Mouse (Mus musculus) hindbrain, embryonic 14.5 days (tissue): ENCODE measurements around the gene Nsmce4a. TPM values are rescaled to one million over a fixed set of nuclear protein-coding genes. Genes with fewer than 3 reads are reported as not detected.
"Not testable (repeated sequence)": the region's sequence is repeated elsewhere in the genome, so short reads cannot be mapped to it uniquely, and the experiment has no call there.

ENCODE experiments used
- ATAC-seq: fragments of 200-750 bp; cut with Nextera tagmentation; 2 replicates; pipeline ENCODE4 v1.8.0; 2017; ENCODE audit warnings: moderate number of reproducible peaks, mild to moderate bottlenecking, moderate TSS enrichment, moderate library complexity; ENCODE audit not compliant: low FRiP score
- DNase-seq: peaks from one replicate; pipeline ENCODE4 v3.0.0-alpha.2; 2015; ENCODE audit warnings: low spot score
- H3K27ac ChIP-seq: fragments of 300-500 bp; sonication (generic); 2 replicates; pipeline ENCODE4 v1.5.1; 2014; ENCODE audit warnings: mild to moderate bottlenecking, moderate library complexity
- H3K27me3 ChIP-seq: fragments of 300-500 bp; sonication (generic); 2 replicates; pipeline ENCODE4 v1.6.1; 2014; ENCODE audit warnings: mild to moderate bottlenecking, low read length, mixed read lengths; ENCODE audit not compliant: control insufficient read depth, insufficient read depth
- H3K36me3 ChIP-seq: fragments of 300-500 bp; sonication (generic); replicated peaks from 2 replicates; pipeline ENCODE4 v1.6.1; 2014; ENCODE audit not compliant: control insufficient read depth, insufficient read depth
- H3K4me1 ChIP-seq: fragments of 300-500 bp; sonication (generic); replicated peaks from 2 replicates; pipeline ENCODE4 v1.6.1; 2014; ENCODE audit warnings: antibody characterized with exemption, low read length, mixed read lengths; ENCODE audit not compliant: control insufficient read depth, insufficient read depth
- H3K4me2 ChIP-seq: fragments of 300-500 bp; sonication (generic); replicated peaks from 2 replicates; pipeline ENCODE4 v1.6.1; 2014; ENCODE audit warnings: mild to moderate bottlenecking, moderate library complexity
- H3K4me3 ChIP-seq: fragments of 300-500 bp; sonication (generic); replicated peaks from 2 replicates; pipeline ENCODE4 v1.5.1; 2014; ENCODE audit warnings: mild to moderate bottlenecking, low read length
- H3K9ac ChIP-seq: fragments of 300-500 bp; sonication (generic); 2 replicates; pipeline ENCODE4 v1.6.1; 2014
- H3K9me3 ChIP-seq: fragments of 300-500 bp; sonication (generic); 2 replicates; pipeline ENCODE4 v1.6.1; 2016; ENCODE audit warnings: low read length; ENCODE audit not compliant: control insufficient read depth
- WGBS: fragments of 180-500 bp; shearing (Covaris S2); extraction: QIAGEN DNeasy Blood & Tissue Kit; methylation state at CpG from one replicate; pipeline ENCODE4 v1.1.7; 2014; 5-methylcytosine and 5-hydroxymethylcytosine counted together
- polyA plus RNA-seq: library from polyadenylated mRNA; unstranded; fragments of >200 nt; fragmentation: Nextera tagmentation; extraction: Ambion mirVana; gene quantifications from 2 replicates; pipeline ENCODE4 v1.2.1, GENCODE M21; 2014

The Nsmce4a gene
- polyA plus RNA-seq, 1 experiment from 2014 or later: 96.7 TPM

DNA sequence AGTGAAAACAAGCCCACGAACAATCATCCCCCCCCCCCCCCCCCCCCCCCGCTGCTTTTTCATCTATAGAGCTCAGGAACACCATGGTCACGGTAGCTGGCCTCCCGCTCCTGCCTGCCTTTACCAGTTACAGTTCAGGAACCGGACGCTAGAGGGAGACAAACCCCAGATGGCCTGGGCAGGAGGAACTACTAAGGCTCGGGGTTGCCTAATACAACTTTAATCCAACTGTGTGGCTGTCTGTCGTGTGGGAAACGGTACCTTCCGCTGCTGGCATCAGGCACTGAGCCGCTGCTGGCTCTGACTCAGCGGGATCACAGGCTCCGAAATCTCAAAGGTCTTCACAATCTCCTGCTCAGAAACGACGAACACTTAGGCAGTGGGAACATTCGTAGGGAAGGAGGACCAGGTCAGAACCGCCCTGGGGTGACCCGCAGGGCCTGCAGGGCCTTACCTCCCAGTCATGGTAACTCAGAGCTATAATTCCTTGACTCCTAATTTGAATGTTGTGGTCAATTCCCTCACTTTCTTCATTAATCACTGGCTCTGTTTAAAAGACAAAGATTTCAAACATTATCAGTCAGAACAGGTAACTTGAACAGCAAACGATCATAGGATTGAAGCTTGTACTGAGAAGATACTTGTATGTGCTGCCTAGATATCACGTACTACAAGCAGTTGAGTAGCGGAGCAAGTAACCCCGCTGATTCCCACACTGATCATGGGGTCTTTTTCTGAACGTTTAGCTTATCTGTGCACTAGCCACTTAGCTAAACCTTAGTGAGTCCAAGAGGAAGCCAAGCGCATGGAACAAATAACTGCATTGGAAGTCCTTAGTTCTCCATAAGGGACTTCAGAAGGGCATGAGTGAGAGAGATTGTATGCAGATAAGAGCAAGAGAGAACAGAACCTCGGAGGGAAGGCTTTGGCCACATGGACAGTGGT, 39.3 kb downstream of the Nsmce4a start:
- no peak overlapping the region for H3K27ac ChIP-seq
- H3K4me1 ChIP-seq: no peaks in the 10 kb centered on the region
- peaks cover 70% of the 10 kb centered on the region for H3K36me3 ChIP-seq
- no peak overlapping the region for H3K4me2 ChIP-seq
- ATAC-seq: peak; percentile 40; the same call in 1 of the 2 replicates
- peak; percentile 91 for DNase-seq
- no peaks in the 10 kb centered on the region for H3K27me3 ChIP-seq
- 47% methylated on average over 25 of the region's 25 CpGs for WGBS
- no peak overlapping the region for H3K9ac ChIP-seq
- no peaks in the 10 kb centered on the region for H3K9me3 ChIP-seq
- H3K4me3 ChIP-seq: no peak overlapping the region

DNA sequence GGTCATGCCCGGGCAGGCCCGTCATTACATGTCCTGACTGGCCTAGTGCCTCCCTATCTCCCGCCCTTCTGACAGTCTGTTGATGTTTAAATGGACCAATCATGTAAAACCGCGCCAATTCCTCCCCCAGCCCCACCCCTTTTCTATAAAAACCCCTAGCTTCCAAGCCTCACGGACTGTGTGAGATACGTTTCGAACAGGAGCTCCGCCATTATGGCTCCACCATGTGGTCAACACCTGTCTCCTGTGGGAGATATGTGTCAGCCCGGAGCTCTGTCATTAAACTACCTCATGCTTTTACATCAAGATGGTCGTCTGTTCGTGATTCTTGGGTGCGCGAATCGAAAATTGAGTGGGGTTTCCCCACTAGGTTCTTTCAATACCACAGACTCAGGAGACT, 41.8 kb downstream of the Nsmce4a start:
- H3K4me1 ChIP-seq, H3K27me3 ChIP-seq, H3K4me3 ChIP-seq, H3K27ac ChIP-seq, H3K4me2 ChIP-seq, ATAC-seq, H3K9ac ChIP-seq, H3K9me3 ChIP-seq, DNase-seq: not testable (repeated sequence)
- peaks cover 46% of the 10 kb centered on the region for H3K36me3 ChIP-seq
- WGBS: 96% methylated on average over 14 of the region's 15 CpGs

DNA sequence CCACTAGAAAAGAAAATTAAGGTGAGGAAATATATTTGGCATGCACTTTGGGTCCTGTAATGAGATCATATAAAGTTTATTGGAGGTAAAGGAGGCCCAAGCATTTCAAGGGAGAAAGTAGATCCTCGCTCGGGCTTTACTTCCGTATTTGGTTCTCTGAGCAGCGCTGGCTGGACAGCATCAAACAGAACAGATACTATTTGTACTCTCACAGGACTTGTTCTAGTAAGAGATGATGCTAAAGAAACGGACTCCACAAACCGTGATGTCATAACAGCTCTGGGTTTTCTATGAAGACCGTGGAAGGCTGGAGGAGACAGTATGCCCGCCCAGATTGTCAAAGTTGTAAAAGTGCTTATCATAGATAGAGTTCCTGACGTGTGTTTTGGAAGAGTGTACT, 45.6 kb downstream of the Nsmce4a start:
- ATAC-seq: no peak
- no peaks in the 10 kb centered on the region for H3K9me3 ChIP-seq
- no peak overlapping the region for H3K4me3 ChIP-seq
- H3K9ac ChIP-seq: no peak overlapping the region
- peaks cover 23% of the 10 kb centered on the region for H3K36me3 ChIP-seq
- WGBS: 88% methylated on average over 9 of the region's 9 CpGs
- H3K27ac ChIP-seq: no peak overlapping the region
- H3K4me1 ChIP-seq: no peaks in the 10 kb centered on the region
- H3K27me3 ChIP-seq: no peaks in the 10 kb centered on the region
- no peak for DNase-seq
- no peak overlapping the region for H3K4me2 ChIP-seq

DNA sequence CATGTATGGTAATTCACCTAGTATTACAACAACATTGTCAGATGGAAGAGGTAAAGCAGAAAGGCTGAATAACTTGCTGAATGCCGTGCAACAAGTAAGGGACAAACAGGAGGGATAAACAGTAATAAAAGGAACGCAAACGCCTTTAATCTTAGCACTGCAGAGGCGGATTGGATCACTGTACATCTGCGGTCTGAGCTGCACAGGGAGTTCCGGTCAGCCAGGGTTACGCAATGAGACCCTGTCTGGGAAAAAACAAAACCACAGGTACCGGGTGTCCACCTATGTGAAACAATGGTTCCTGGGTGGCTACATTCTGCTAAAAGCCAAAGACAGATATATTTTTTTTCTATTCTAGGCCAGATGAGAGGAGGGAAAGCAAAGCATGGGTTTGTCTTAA, 49.5 kb downstream of the Nsmce4a start:
- Histone ChIP-seq H3K4me2 (no peak overlapping the region), H3K9ac (no peak overlapping the region), H3K36me3 (no peaks in the 10 kb centered on the region; the same call in 1 of the 2 replicates), H3K27me3 (no peaks in the 10 kb centered on the region), H3K4me3 (no peak overlapping the region), H3K4me1 (no peaks in the 10 kb centered on the region), H3K27ac (no peak overlapping the region), H3K9me3 (no peaks in the 10 kb centered on the region)
- WGBS: 96% methylated on average over 8 of the region's 8 CpGs
- no peak for DNase-seq
- ATAC-seq: no peak

DNA sequence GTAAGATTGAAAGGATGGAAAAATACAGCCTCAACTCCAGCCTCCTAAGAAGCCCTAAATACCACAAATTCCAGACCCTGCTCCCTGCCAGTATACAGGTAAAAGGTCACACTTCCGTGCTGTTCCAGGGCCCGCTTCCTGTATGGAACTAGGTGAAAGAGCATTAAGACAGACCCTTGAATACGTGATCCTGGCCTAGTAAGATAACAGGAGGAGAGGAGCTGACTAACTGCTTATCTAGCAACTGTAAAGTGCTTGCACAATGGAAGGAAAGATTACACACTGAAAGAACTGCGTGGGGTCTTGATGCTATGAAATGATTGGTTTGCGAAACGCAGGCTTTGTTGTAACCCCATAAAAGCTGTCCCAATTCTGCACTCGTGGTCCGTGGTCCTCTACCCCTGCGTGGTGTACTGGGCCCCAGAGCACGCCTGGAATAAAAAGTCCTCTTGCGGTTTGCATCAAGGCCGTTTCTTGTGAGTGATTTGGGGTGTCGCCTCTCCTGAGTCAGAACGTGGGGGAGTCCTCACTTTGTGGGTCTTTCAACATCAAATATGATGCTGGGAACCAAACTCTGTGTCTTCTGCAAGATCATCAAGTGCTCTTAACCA, 52.0 kb downstream of the Nsmce4a start:
- Histone ChIP-seq H3K4me1 (peaks cover 17% of the 10 kb centered on the region; the same call in 1 of the 2 replicates), H3K27ac (0 out of 2 replicates have a peak overlapping the region, but pooled peaks have one; percentile 98), H3K27me3 (no peaks in the 10 kb centered on the region), H3K9ac (no peak overlapping the region), H3K4me2 (no peak overlapping the region), H3K4me3 (no peak overlapping the region), H3K9me3 (no peaks in the 10 kb centered on the region), H3K36me3 (no peaks in the 10 kb centered on the region)
- DNase-seq: no peak
- 94% methylated on average over 14 of the region's 14 CpGs for WGBS
- no peak for ATAC-seq

DNA sequence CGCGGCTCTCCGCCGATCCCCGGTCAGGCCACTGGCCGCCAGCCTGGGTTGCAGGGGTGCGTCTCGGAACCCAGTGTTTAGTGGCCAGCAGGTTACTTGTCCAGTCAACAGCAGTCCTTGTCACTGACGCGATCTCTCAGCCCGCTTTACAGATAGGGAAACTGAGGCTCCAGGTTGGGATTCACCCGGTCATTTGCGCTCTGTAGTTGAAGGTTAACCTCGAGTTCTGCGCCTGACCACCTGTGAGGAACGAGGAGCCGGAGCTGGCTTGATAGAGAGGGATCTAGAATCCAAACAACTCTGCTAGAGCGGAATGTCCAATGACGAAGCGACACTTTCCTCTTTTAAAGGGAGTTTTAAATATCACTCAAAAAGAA, 52.9 kb downstream of the Nsmce4a start, which contains the start of gene Ate1:
Ate1 (minus strand) TSS at position 321 of the 377 bp plus-strand sequence.
- 22% methylated on average over 20 of the region's 20 CpGs for WGBS
- Histone ChIP-seq H3K27ac (peak within 1 kb of the TSS; percentile 98), H3K4me2 (peak within 1 kb of the TSS; percentile 83), H3K9ac (peak within 1 kb of the TSS; percentile 94), H3K4me3 (peak within 1 kb of the TSS; percentile 76), H3K4me1 (peaks cover 17% of the 10 kb centered on the region; the same call in 1 of the 2 replicates), H3K27me3 (no peaks in the 10 kb centered on the region), H3K36me3 (0 out of 2 replicates have a peak, but pooled peaks cover 3% of the 10 kb centered on the region), H3K9me3 (no peaks in the 10 kb centered on the region)
- ATAC-seq (no peak; the same call in 1 of the 2 replicates), DNase-seq (peak; percentile 33)

DNA sequence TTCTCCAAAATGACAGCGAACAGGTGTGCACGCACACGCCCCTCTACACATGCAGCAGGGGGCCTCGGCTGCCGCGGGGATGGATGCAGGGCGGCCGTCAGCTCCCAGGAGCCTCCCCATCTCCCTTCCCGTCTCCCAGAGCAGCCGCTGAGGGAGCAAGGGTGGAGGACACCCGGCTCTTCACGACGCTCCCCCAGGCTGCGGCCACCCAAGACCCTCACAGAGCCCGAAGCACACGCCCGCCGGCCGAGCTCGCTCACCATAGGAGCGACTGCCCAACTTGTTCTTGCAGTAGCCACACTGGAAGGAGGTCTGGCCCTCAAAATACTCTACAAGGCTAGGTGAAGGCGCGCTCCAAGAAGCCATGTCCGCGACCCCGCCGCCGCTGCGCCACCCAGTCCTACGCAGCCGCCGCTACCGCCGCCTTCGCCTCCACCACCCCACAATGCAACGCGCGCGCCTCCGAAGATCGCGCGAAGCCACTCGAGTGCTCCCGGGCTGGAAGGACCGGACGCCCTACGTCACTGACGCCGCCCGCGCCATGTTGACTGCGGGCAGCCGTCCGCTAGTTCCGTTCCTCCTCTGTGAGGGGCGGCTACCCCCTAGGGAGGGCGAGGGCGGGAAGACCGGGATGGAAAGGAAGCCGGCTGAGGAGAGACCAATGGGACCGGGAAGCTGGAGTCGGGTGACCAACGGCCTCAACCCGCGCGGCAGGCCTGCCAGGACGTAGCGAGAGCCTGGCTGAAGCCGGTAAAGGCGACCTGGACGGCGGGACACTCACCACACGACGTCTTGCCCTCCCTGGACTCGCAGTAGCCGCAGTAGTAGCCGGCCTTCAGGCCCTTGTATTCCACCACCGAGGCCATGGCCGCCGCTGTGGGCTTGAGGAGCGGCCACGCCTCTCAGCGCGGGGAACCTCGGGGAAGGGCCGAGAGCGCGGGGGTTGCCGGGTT, 53.5 kb downstream of the Nsmce4a start:
- Histone ChIP-seq H3K27ac (peak overlapping the region; percentile 98), H3K36me3 (0 out of 2 replicates have a peak, but pooled peaks cover 9% of the 10 kb centered on the region), H3K4me1 (peaks cover 17% of the 10 kb centered on the region; the same call in 1 of the 2 replicates), H3K9ac (peak overlapping the region; percentile 94), H3K9me3 (no peaks in the 10 kb centered on the region), H3K4me3 (peak overlapping the region; percentile 76), H3K27me3 (no peaks in the 10 kb centered on the region), H3K4me2 (peak overlapping the region; percentile 83)
- DNase-seq (peak; percentile 100), ATAC-seq (peak; percentile 98)
- under 1% methylated on average over 89 of the region's 90 CpGs for WGBS

DNA sequence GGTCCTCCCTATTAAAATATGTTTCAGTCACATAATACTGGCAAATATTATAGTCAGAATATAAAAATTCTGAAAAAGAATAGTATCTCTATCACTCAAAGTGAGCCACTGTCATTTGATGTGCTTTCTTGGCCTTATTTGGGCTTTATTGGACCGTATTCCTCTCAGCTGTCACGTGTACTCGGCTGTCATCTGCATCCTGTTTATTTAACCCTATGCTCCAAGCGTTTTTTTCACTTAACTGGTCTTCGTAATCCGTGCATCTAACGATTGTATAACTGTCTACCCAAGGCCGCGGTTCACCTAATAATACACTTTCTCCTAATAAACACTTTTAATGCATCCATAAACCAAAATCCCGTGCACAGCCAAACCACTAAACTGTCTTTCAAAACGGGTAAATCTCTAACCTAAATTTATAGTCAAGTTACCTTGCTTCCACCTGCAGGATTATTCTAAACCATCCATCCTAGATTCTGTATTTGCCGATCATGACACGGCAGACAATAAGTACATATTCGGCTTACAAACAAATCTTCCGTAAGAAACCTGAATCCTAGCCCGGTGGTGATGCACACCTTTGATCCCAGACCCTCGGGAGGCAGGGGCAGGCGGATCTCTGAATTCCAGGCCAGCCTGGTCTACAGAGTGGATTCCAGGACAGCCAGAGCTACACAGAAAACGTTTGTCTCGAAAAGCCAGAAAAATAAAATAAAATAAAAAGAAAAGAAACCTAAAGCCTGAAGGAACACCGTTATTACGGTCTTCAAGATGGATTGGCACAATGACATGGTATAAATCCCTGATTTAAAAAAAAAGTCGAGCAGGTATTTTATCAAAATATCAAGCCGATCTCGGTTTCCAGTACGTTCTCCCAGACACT, 54.5 kb downstream of the Nsmce4a start:
- peak overlapping the region; percentile 98 for H3K27ac ChIP-seq
- ATAC-seq (no peak), DNase-seq (no peak)
- peak overlapping the region; percentile 80 for H3K4me2 ChIP-seq
- no peaks in the 10 kb centered on the region for H3K27me3 ChIP-seq
- H3K4me1 ChIP-seq: peaks cover 17% of the 10 kb centered on the region; the same call in 1 of the 2 replicates
- H3K4me3 ChIP-seq: peak overlapping the region; percentile 76
- peak overlapping the region; percentile 94 for H3K9ac ChIP-seq
- H3K36me3 ChIP-seq: 0 out of 2 replicates have a peak, but pooled peaks cover 16% of the 10 kb centered on the region
- 46% methylated on average over 26 of the region's 26 CpGs for WGBS
- H3K9me3 ChIP-seq: no peaks in the 10 kb centered on the region
